Mouse (Mus musculus) limb, embryonic 13.5 days (tissue): ENCODE measurements around the gene Gna13. TPM values are rescaled to one million over a fixed set of nuclear protein-coding genes. Genes with fewer than 3 reads are reported as not detected.

Experiments
- ATAC-seq: fragments of 200-750 bp; cut with Nextera tagmentation; 2 replicates; pipeline ENCODE4 v1.8.0; 2017; ENCODE audit warnings: low read depth, moderate number of reproducible peaks, moderate TSS enrichment; ENCODE audit not compliant: low FRiP score
- H3K27ac ChIP-seq: fragments of 300-500 bp; sonication (generic); 2 replicates; pipeline ENCODE4 v1.5.1; 2015; ENCODE audit warnings: inconsistent platforms, mild to moderate bottlenecking, moderate library complexity
- H3K27me3 ChIP-seq: fragments of 300-500 bp; sonication (generic); 2 replicates; pipeline ENCODE4 v1.6.1; 2015; ENCODE audit warnings: mild to moderate bottlenecking, inconsistent platforms
- H3K36me3 ChIP-seq: fragments of 300-500 bp; sonication (generic); 2 replicates; pipeline ENCODE4 v1.6.1; 2015; ENCODE audit warnings: inconsistent platforms, mild to moderate bottlenecking, moderate library complexity
- H3K4me1 ChIP-seq: fragments of 300-500 bp; sonication (generic); 2 replicates; pipeline ENCODE4 v1.6.1; 2015; ENCODE audit warnings: inconsistent platforms
- H3K4me2 ChIP-seq: fragments of 300-500 bp; sonication (generic); replicated peaks from 2 replicates; pipeline ENCODE4 v1.6.1; 2015; ENCODE audit warnings: inconsistent platforms, mild to moderate bottlenecking, moderate library complexity
- H3K4me3 ChIP-seq: fragments of 300-500 bp; sonication (generic); 2 replicates; pipeline ENCODE4 v1.5.1; 2015; ENCODE audit warnings: moderate library complexity, mild to moderate bottlenecking, inconsistent platforms
- H3K9ac ChIP-seq: fragments of 300-500 bp; sonication (generic); 2 replicates; pipeline ENCODE4 v1.6.1; 2015; ENCODE audit warnings: mild to moderate bottlenecking, inconsistent platforms
- H3K9me3 ChIP-seq: fragments of 300-500 bp; sonication (generic); 2 replicates; pipeline ENCODE4 v1.6.1; 2016; ENCODE audit warnings: inconsistent platforms
- WGBS: fragments of 180-500 bp; shearing (Covaris S2); methylation state at CpG from one replicate; pipeline ENCODE4 v1.1.7; 2015; 5-methylcytosine and 5-hydroxymethylcytosine counted together
- polyA plus RNA-seq: library from polyadenylated mRNA; unstranded; fragments of >200 nt; fragmentation: Nextera tagmentation; extraction: Ambion mirVana; gene quantifications from 2 replicates; pipeline ENCODE4 v1.2.1, GENCODE M21; 2015

The Gna13 gene
- polyA plus RNA-seq = 21.6 and 21.7 TPM in 2 replicates

DNA sequence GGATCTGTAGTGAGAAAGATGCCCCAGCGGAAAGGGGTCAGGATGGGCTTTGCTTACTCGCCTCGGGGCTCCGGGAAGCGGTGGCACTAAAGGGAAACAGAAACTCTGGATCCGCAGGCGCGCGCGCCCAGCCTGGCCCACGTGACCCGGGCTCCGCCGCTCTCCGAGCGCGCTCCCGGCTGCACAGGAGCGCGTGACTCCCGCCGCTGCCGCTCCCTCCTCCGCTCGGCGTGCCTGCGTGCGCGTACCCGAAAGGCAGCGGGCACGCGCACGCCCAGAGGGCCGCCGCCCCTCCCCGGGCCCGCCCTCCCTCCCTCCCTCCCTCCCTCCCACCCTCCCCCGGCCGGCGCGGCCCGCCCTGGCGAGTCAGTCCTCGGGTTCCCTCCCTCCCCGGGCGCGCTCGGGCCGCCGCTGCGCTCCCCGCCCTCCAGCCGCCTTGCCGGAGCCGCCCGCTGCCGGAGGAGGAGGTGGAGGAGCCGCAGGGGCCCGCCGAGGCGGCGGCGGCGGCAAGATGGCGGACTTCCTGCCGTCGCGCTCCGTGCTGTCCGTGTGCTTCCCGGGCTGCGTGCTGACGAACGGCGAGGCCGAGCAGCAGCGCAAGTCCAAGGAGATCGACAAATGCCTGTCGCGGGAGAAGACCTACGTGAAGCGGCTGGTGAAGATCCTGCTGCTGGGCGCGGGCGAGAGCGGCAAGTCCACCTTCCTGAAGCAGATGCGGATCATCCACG, at the start of gene Gna13:
Gna13 (plus strand) TSS at position 369 of the 728 bp plus-strand sequence.
- H3K4me1 ChIP-seq = peaks cover 40% of the 10 kb centered on the region
- H3K9me3 ChIP-seq = no peaks in the 10 kb centered on the region
- peak within 1 kb of the TSS; percentile 95 for H3K9ac ChIP-seq
- peak; percentile 78 for ATAC-seq
- peak within 1 kb of the TSS; percentile 82 for H3K4me2 ChIP-seq
- under 1% methylated on average over 63 of the region's 89 CpGs for WGBS
- peak within 1 kb of the TSS; percentile 93 for H3K4me3 ChIP-seq
- peak within 1 kb of the TSS; percentile 95 for H3K27ac ChIP-seq
- peaks cover 24% of the 10 kb centered on the region for H3K36me3 ChIP-seq
- no peaks in the 10 kb centered on the region for H3K27me3 ChIP-seq

DNA sequence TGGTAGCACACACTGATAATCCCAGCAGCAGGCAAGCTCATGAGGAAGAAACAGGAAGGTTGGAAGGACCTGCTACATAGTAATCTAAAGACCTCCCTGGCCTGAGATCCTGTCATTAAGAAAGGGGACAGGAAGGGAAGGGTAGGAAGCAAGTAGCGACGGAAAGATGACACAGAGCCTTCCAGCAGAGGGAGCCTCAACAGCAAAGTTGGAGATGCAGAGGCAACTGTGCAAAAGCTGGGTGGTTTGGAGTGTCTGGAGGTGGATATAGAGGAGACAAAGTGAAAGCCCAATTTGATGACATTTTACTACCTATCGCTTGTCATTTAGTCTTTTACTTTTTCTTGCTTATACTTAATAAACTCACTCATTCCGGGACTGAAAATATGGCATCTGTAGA, 45.7 kb upstream of the Gna13 start:
- H3K9me3 ChIP-seq = no peaks in the 10 kb centered on the region
- H3K4me2 ChIP-seq = no peak overlapping the region
- peaks cover 6% of the 10 kb centered on the region; the same call in 1 of the 2 replicates for H3K27me3 ChIP-seq
- no peak for ATAC-seq
- H3K27ac ChIP-seq = no peak overlapping the region
- 42% methylated on average over 4 of the region's 4 CpGs for WGBS
- H3K4me3 ChIP-seq = no peak overlapping the region
- peaks cover 6% of the 10 kb centered on the region; the same call in 1 of the 2 replicates for H3K4me1 ChIP-seq
- no peak overlapping the region for H3K9ac ChIP-seq
- no peaks in the 10 kb centered on the region for H3K36me3 ChIP-seq

GRCm38 (mm10) chr11:109319471-109319870, 43.2 kb upstream of the Gna13 start:
- WGBS = 85% methylated on average over 4 of the region's 4 CpGs
- H3K4me3 ChIP-seq = no peak overlapping the region
- ATAC-seq = no peak
- H3K4me1 ChIP-seq = peaks cover 6% of the 10 kb centered on the region; the same call in 1 of the 2 replicates
- no peaks in the 10 kb centered on the region for H3K9me3 ChIP-seq
- H3K4me2 ChIP-seq = no peak overlapping the region
- no peaks in the 10 kb centered on the region for H3K36me3 ChIP-seq
- no peak overlapping the region for H3K27ac ChIP-seq
- no peak overlapping the region for H3K9ac ChIP-seq
- H3K27me3 ChIP-seq = no peaks in the 10 kb centered on the region

- Histone ChIP-seq H3K4me2 (no peak overlapping the region), H3K36me3 (no peaks in the 10 kb centered on the region), H3K27ac (no peak overlapping the region), H3K9ac (no peak overlapping the region), H3K4me3 (no peak overlapping the region), H3K4me1 (peaks cover 6% of the 10 kb centered on the region; the same call in 1 of the 2 replicates), H3K9me3 (no peaks in the 10 kb centered on the region), H3K27me3 (no peaks in the 10 kb centered on the region)
- WGBS = 69% methylated on average over 5 of the region's 5 CpGs
- no peak for ATAC-seq
Measured at GRCm38 (mm10) chr11:109319946-109320345, 42.7 kb upstream of the Gna13 start.

DNA sequence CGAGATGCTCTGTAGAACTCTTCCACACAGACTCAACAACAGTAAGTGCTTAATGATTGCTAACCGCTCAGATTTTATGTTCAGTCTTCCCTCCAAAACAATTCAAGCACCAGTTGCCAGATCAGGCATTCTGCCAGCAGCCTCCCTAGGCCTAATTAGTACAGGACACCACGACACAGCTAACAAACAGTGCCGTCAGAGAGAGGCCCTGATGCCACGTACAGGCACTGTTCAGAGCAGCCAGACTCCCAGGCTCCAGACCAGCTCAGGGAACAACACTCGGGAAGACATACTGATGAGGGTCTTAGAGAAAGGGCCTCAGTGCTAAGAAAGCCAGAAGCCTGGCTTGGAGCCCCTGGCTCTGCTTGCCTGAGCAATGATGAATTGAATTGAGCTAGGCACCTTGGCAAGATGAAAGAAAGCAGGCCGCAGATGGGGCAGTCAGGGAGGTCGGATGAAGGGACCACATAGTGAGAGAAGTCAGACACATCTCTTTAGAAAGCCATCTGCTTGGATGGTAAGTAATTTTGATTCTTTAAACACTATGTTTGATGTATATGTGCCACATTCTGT, 42.2 kb upstream of the Gna13 start:
- Histone ChIP-seq H3K27me3 (no peaks in the 10 kb centered on the region), H3K9ac (no peak overlapping the region), H3K4me1 (peaks cover 6% of the 10 kb centered on the region; the same call in 1 of the 2 replicates), H3K4me2 (no peak overlapping the region), H3K4me3 (no peak overlapping the region), H3K9me3 (no peaks in the 10 kb centered on the region), H3K36me3 (no peaks in the 10 kb centered on the region), H3K27ac (no peak overlapping the region; the same call in 1 of the 2 replicates)
- ATAC-seq = no peak
- WGBS = 30% methylated on average over 8 of the region's 8 CpGs

- no peaks in the 10 kb centered on the region for H3K36me3 ChIP-seq
- no peak overlapping the region for H3K4me2 ChIP-seq
- WGBS = 58% methylated on average over 13 of the region's 13 CpGs
- H3K9ac ChIP-seq = no peak overlapping the region
- ATAC-seq = no peak
- no peak overlapping the region for H3K4me3 ChIP-seq
- H3K4me1 ChIP-seq = peaks cover 24% of the 10 kb centered on the region
- H3K27me3 ChIP-seq = no peaks in the 10 kb centered on the region
- H3K27ac ChIP-seq = no peak overlapping the region
- H3K9me3 ChIP-seq = no peaks in the 10 kb centered on the region
Measured at GRCm38 (mm10) chr11:109326270-109326669, 36.4 kb upstream of the Gna13 start.

DNA sequence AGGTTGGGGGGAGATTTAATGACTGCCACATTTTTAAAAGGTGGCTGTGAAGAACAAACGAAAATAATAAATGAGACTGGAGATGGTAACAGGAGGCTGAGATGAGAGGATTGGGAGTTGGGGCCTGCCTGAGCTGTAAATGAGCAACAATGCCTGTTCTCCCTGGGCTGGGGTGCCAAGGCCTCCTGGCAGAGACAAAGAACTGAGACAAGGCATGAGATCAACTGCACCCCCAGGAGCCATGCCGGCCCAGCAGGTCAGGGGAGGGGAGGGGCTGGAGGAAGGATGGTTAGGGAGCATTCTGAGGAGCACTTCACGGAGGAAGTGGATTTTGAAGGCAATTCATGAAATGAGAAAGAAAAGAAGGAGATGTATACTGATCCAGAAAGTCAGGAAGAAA, 35.2 kb upstream of the Gna13 start:
- Histone ChIP-seq H3K9me3 (no peaks in the 10 kb centered on the region), H3K9ac (no peak overlapping the region), H3K4me1 (peaks cover 30% of the 10 kb centered on the region), H3K27ac (no peak overlapping the region), H3K4me3 (no peak overlapping the region), H3K27me3 (no peaks in the 10 kb centered on the region), H3K4me2 (no peak overlapping the region), H3K36me3 (no peaks in the 10 kb centered on the region)
- WGBS = 24% methylated on average over 3 of the region's 3 CpGs
- ATAC-seq = no peak

GRCm38 (mm10) chr11:109327952-109328351, 34.7 kb upstream of the Gna13 start:
- H3K9me3 ChIP-seq = no peaks in the 10 kb centered on the region
- H3K27me3 ChIP-seq = no peaks in the 10 kb centered on the region
- H3K27ac ChIP-seq = no peak overlapping the region
- no peak overlapping the region for H3K4me3 ChIP-seq
- no peak for ATAC-seq
- peaks cover 33% of the 10 kb centered on the region for H3K4me1 ChIP-seq
- H3K9ac ChIP-seq = no peak overlapping the region
- WGBS = 89% methylated on average over 10 of the region's 10 CpGs
- no peak overlapping the region for H3K4me2 ChIP-seq
- no peaks in the 10 kb centered on the region for H3K36me3 ChIP-seq

- WGBS = 32% methylated on average over 4 of the region's 4 CpGs
Measured at GRCm38 (mm10) chr11:109329331-109329730, 33.3 kb upstream of the Gna13 start.

DNA sequence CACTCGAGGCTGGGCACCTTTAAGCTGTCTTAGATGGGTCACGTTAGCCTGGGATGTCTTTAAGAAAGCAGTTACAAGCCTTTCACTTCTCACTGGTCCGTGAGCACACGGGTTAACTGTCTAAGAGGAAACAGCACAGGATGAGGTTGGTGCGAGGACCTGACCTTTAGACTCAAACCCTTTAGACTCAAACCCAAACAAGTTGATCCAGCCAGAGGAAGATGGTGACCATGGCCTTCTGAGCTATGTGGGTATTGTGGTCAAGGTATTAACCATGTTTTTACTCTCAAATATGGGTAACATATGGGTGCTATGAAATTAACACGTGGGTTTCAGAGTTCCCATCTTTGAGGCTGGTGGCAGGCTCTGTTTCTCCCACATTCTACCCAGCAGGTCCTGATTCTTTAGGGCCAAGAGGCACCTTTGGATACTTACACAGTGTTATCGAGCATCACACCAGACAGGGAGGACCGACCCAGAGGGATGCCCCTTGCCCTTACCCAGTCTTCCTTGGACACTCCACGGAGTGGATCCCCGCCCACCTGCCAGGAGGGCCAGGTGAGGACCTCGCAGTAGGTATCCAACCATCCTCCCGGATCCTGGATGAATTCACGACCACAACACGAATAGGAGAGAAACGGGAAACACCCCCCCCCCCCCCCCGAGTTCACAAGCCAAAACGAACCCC, 31.8 kb upstream of the Gna13 start:
- Histone ChIP-seq H3K9ac (no peak overlapping the region), H3K4me1 (peaks cover 33% of the 10 kb centered on the region), H3K4me2 (peak overlapping the region; percentile 64), H3K27ac (no peak overlapping the region), H3K36me3 (no peaks in the 10 kb centered on the region), H3K9me3 (no peaks in the 10 kb centered on the region), H3K4me3 (peak overlapping the region; percentile 36; the same call in 1 of the 2 replicates), H3K27me3 (no peaks in the 10 kb centered on the region)
- 35% methylated on average over 17 of the region's 17 CpGs for WGBS
- ATAC-seq = 0 out of 2 replicates have a peak, but pooled peaks have one; percentile 44

More at GRCm38 (mm10) chr11:109329331-109329730, 33.3 kb upstream of the Gna13 start:
- Histone ChIP-seq H3K9ac (no peak overlapping the region), H3K4me2 (no peak overlapping the region), H3K36me3 (no peaks in the 10 kb centered on the region), H3K9me3 (no peaks in the 10 kb centered on the region), H3K27me3 (no peaks in the 10 kb centered on the region), H3K4me1 (peaks cover 33% of the 10 kb centered on the region), H3K4me3 (no peak overlapping the region), H3K27ac (no peak overlapping the region)
- ATAC-seq = no peak

DNA sequence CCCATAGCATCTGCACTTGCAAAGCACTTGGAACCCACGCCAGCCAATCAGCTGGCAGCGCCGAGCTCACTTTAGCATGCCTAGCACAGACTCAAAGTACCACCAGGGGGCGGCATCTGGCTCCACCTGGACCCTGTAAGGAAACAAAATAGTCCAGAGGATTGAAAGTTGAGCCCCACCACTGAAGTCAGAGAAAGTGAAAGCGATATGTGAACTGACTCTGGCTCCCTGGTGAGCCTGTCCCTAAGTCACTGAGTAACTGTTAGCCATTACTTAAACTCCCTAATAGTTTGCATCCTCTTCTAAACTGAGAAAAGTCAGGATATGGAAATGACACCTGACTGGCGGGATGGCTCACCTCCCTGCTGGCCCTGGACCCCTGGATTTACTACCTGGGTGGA, 31.2 kb upstream of the Gna13 start:
- Histone ChIP-seq H3K4me2 (peak overlapping the region; percentile 64), H3K4me3 (peak overlapping the region; percentile 36), H3K27ac (no peak overlapping the region), H3K36me3 (no peaks in the 10 kb centered on the region), H3K9ac (no peak overlapping the region), H3K9me3 (no peaks in the 10 kb centered on the region), H3K4me1 (peaks cover 33% of the 10 kb centered on the region), H3K27me3 (no peaks in the 10 kb centered on the region)
- ATAC-seq = peak; percentile 91
- 8% methylated on average over 6 of the region's 6 CpGs for WGBS

DNA sequence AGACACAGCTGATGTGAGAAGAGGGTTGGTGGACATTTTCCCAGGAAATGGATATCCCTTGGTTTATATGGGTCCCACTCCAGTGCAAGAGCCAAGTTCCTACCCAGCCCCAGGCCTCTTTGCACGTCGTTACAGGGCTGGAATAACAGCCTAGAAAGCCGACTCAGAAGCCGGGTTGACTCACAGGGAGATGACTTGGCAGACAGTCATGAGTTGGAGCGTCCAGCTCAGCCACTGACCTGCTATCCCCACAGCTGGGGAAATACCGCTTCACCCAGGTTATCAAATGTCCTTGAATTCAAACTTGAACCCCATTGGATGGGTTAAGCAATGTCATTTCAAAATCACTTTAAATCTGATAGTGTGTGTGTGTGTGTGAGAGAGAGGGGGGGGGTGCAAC, 29.9 kb upstream of the Gna13 start:
- Histone ChIP-seq H3K4me1 (peaks cover 25% of the 10 kb centered on the region), H3K36me3 (no peaks in the 10 kb centered on the region), H3K27me3 (no peaks in the 10 kb centered on the region), H3K4me2 (no peak overlapping the region), H3K9me3 (no peaks in the 10 kb centered on the region), H3K27ac (no peak overlapping the region), H3K9ac (no peak overlapping the region), H3K4me3 (no peak overlapping the region)
- WGBS = 49% methylated on average over 6 of the region's 6 CpGs
- ATAC-seq = no peak
